Mouse (Mus musculus): ENCODE measurements around the gene Hist1h2ak. TPM values are rescaled to one million over a fixed set of nuclear protein-coding genes. Genes with fewer than 3 reads are reported as not detected.
"Not testable (repeated sequence)": the region's sequence is repeated elsewhere in the genome, so short reads cannot be mapped to it uniquely, and the experiment has no call there.

Hist1h2ak gene
- polyA plus RNA-seq, 1 experiment = 123 TPM

DNA sequence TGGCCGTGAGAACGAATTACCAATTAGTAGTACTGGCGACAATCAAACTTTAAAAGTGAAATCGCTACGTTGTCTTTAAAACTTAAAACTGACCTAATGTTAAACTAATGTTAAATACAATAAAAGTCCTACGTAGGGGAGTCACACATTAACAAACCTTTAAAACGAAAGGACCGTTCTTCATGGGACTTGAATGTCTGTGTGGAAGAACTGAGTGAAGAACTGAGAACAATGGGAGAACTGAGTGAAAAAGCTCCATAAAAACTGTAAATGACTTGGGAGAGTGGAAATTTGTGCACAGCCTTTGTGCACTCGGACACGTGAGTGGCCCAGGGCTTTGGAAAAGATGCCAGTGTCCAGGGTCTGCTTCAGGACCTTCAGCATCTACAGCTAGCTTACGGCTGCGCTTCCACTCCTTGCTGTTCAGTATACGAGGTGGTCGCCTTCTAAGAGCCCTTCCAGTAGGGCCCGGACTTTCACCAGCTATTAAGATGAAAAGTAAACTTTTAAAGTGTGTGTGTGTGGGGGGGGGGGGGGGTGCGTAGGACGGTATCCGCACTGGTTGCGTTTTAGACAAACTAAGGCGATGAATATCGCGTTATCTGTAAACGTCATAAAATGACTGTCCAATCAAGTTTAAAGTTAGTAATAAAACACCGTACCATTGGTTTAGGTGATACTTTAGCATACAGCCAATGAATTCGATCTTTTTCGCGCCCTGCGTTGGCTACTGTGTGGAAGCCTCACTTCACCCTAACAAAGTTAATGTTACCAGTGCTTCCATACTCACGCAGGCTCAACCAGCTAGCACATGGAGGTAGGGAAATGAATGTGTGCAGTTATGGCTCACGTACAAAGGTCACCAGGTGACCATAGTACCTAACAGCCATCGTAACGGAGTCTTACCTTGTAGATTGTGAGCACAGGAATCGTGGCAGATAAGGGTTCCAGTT lies 25.5 kb upstream of the Hist1h2ak start:
- Histone ChIP-seq H3K27me3 (ENCODE audit: control insufficient read depth) (no peaks in the 10 kb centered on the region), H3K36me3 (ENCODE audit: control insufficient read depth) (peaks cover 34% of the 10 kb centered on the region), H3K9me3 (ENCODE audit: control insufficient read depth, low read length) (peaks cover 2% of the 10 kb centered on the region; the same call in 1 of the 2 replicates), H3K4me1 (ENCODE audit: control insufficient read depth) (peaks cover 73% of the 10 kb centered on the region), H3K4me3 (replicated peaks) (peak overlapping the region; percentile 88)
- TF ChIP-seq GATA1 (IDR thresholded peaks at IDR 0.05; ENCODE audit: low read length) = no peak
- TF ChIP-seq TAL1 (IDR thresholded peaks at IDR 0.05; ENCODE audit: low read length) = no peak

DNA sequence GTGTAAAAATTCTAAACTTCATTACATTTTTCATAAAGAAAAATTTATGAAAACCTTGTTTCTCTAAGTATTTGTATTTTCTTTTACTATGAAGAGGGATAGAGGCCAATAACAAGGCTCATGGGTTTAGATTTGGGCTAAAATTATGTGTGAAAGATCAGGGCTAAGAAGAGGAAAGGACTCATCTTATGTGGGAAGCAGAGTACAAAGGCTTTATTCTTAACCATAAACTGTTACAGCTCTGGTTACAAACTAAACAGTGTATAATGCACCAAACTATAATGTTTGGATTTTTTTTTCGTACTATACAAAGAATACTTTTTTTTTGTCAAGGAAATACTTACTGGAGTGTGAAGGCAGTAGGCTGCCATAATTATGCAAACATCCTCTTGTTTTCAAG lies 2.1 kb upstream of the Hist1h2ak start:
- Histone ChIP-seq H3K9me3 (ENCODE audit: control insufficient read depth, low read length) (no peaks in the 10 kb centered on the region), H3K4me3 (replicated peaks) (peak overlapping the region; percentile 65), H3K36me3 (ENCODE audit: control insufficient read depth) (peaks cover 7% of the 10 kb centered on the region), H3K4me1 (ENCODE audit: control insufficient read depth) (peaks cover 47% of the 10 kb centered on the region), H3K27me3 (ENCODE audit: control insufficient read depth) (no peaks in the 10 kb centered on the region)
- TF ChIP-seq TAL1 (IDR thresholded peaks at IDR 0.05; ENCODE audit: low read length) (no peak), GATA1 (IDR thresholded peaks at IDR 0.05; ENCODE audit: low read length) (no peak)

DNA sequence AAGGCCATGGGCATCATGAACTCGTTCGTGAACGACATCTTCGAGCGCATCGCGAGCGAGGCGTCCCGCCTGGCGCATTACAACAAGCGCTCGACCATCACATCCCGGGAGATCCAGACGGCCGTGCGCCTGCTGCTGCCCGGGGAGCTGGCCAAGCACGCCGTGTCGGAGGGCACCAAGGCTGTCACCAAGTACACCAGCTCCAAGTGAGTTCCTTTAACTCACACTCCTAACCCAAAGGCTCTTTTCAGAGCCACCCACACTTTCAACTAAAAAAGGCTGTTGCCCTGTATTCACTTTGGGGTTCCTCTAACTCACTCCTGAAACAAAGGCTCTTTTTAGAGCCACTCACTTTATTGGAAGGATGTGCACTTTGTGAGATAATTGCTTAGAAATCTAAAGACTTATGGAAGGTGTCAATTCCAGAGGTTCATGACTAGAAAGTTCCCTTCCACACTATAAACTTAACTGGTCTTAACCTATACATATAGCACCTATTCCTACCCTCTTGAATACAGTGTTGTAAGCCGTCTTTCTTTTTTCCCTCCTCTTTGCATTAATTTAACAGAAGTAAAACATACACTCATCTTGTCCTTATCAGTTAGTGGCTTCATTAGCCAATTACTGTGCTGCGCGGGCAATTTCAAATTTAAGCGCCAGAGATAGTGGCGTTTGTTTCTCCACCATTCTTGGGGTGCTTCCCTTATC lies 821 bp upstream of the Hist1h2ak start:
- not testable (repeated sequence) for H3K27me3 ChIP-seq (ENCODE audit: control insufficient read depth); H3K9me3 ChIP-seq (ENCODE audit: control insufficient read depth, low read length); H3K36me3 ChIP-seq (ENCODE audit: control insufficient read depth)
- Histone ChIP-seq H3K4me1 (ENCODE audit: control insufficient read depth) (peaks cover 49% of the 10 kb centered on the region), H3K4me3 (replicated peaks) (peak overlapping the region; percentile 65)
- peak; percentile 89 for TF ChIP-seq GATA1 (IDR thresholded peaks at IDR 0.05; ENCODE audit: low read length)

DNA sequence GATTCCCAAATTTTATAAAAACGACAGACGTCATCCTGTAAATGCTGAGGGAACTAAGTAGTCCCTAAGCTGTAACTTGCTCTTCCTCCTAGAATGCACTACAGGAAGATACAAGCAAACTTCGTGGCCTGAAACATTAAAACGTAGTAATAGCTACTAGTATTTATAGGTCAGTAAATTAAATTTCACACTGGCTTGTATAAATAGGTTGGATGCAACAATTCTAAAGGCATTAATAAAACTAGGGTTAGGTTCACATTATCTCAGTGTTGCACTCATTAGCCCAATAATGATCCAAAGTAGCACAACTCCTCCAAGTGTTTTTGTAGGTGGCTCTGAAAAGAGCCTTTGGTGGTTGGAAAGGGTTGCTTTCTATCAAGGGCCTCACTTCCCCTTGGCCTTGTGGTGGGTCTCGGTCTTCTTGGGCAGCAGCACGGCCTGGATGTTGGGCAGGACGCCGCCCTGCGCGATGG lies 540 bp downstream of the Hist1h2ak start:
- Histone ChIP-seq H3K4me1 (ENCODE audit: control insufficient read depth) (peaks cover 54% of the 10 kb centered on the region), H3K36me3 (ENCODE audit: control insufficient read depth) (peaks cover 19% of the 10 kb centered on the region), H3K4me3 (replicated peaks) (peak overlapping the region; percentile 64), H3K9me3 (ENCODE audit: control insufficient read depth, low read length) (no peaks in the 10 kb centered on the region), H3K27me3 (ENCODE audit: control insufficient read depth) (no peaks in the 10 kb centered on the region)
- TF ChIP-seq GATA1 (IDR thresholded peaks at IDR 0.05; ENCODE audit: low read length) = no peak
- no peak for TF ChIP-seq TAL1 (IDR thresholded peaks at IDR 0.05; ENCODE audit: low read length)

DNA sequence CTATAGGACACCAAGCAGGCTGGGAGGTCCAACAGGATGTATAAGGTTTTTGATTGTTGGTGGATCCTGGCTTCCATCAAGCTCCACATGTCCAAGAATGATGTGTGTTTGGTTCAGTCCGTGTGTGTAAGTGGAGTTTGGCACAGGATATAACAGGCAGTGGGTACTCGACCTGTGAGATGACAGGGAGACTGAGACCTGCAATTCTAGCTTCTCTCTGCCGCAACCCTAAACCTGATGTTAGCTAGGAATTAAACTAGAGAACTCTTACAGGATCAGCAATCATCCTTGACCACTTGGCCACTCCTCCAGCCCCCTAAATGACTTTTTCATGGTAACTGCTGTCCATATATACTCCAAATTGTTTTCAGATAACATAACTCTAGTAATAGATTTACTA lies 1.3 kb downstream of the Hist1h2ak start:
- Histone ChIP-seq H3K36me3 (ENCODE audit: control insufficient read depth) (peaks cover 21% of the 10 kb centered on the region), H3K27me3 (ENCODE audit: control insufficient read depth) (no peaks in the 10 kb centered on the region), H3K4me3 (replicated peaks) (peak overlapping the region; percentile 64), H3K4me1 (ENCODE audit: control insufficient read depth) (peaks cover 58% of the 10 kb centered on the region), H3K9me3 (ENCODE audit: control insufficient read depth, low read length) (no peaks in the 10 kb centered on the region)
- TF ChIP-seq TAL1 (IDR thresholded peaks at IDR 0.05; ENCODE audit: low read length) (no peak), GATA1 (IDR thresholded peaks at IDR 0.05; ENCODE audit: low read length) (no peak)

DNA sequence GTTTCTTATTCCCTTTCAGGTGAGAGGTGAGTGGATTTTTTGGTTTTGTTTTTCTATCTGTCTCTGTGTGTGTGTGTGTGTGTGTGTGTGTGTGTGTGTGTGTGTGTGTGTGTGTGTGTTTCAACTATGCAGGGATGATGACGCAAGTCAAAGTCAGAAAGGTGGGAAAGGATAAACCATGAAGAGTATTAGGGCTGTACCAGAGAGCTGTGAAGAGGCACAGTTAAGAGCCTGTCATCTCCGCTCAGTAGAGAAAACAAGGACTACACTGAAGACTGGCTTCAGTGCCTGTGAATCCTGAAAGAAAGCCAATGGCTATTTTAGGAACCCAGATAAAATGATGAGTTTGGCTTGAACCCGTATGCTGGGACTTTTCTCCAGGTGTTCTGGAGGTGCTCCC lies 1.8 kb downstream of the Hist1h2ak start:
- Histone ChIP-seq H3K27me3 (ENCODE audit: control insufficient read depth) (no peaks in the 10 kb centered on the region), H3K36me3 (ENCODE audit: control insufficient read depth) (peaks cover 23% of the 10 kb centered on the region), H3K9me3 (ENCODE audit: control insufficient read depth, low read length) (no peaks in the 10 kb centered on the region), H3K4me1 (ENCODE audit: control insufficient read depth) (peaks cover 60% of the 10 kb centered on the region), H3K4me3 (replicated peaks) (peak overlapping the region; percentile 64)
- TF ChIP-seq TAL1 (IDR thresholded peaks at IDR 0.05; ENCODE audit: low read length) (no peak), GATA1 (IDR thresholded peaks at IDR 0.05; ENCODE audit: low read length) (no peak)

DNA sequence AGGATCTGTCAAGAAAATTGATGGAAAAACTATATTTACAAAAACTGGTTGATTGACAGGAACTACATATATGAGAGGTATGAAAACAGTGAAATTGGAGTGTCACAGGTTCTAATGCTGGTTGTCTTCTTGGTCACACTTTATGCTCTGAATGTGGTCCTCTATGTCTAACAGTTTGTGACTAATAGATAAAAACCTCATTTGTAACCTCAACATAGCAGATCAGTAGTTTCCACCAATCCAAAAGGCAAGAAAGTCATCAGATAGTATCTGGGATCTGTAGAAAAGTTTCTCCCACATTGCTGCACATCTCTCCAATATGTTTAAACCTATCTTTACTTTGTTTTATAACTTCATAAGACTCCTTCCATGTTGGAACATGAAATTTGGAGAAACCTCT lies 2.2 kb downstream of the Hist1h2ak start:
- peak overlapping the region; percentile 64 for H3K4me3 ChIP-seq (replicated peaks)
- peaks cover 60% of the 10 kb centered on the region for H3K4me1 ChIP-seq (ENCODE audit: control insufficient read depth)
- TF ChIP-seq GATA1 (IDR thresholded peaks at IDR 0.05; ENCODE audit: low read length) (no peak), TAL1 (IDR thresholded peaks at IDR 0.05; ENCODE audit: low read length) (no peak)
- peaks cover 25% of the 10 kb centered on the region for H3K36me3 ChIP-seq (ENCODE audit: control insufficient read depth)
- no peaks in the 10 kb centered on the region for H3K27me3 ChIP-seq (ENCODE audit: control insufficient read depth)
- H3K9me3 ChIP-seq (ENCODE audit: control insufficient read depth, low read length) = no peaks in the 10 kb centered on the region

DNA sequence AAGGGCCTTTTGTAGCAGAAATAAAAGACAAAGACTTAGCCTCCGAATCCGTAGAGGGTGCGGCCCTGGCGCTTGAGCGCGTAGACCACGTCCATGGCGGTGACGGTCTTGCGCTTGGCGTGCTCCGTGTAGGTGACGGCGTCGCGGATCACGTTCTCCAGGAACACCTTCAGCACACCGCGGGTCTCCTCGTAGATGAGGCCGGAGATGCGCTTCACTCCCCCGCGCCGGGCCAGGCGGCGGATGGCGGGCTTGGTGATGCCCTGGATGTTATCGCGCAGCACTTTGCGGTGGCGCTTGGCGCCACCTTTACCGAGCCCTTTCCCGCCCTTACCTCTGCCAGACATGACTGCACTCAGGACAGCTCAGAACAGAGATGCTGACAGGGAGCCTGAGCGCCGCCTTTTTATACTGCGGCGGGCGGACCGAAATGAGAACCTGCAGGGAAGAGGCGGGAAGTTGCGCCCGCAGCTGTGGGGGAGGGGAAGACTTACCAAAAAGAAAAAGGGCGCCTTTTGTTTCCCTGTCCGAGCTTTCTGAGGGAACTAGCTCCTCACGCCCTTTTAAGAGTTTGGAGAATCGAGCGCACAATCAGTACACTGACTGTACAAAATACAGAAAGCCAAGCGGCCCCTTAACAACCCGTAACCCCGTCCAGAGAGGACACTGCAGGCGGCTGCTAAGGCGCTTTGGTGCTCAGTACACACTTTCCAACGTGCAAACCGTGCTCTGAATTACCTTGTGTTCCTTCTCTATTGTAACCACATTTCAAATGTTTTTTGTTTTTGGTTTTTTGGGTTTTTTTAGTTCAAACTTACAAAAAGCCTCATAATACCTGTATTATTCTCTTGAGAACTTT lies 3.2 kb downstream of the Hist1h2ak start, which contains the start of gene Hist1h4k:
TSS of gene Hist1h4k (minus strand) at position 347 of the 859 bp plus-strand sequence.
- peaks cover 35% of the 10 kb centered on the region for H3K36me3 ChIP-seq (ENCODE audit: control insufficient read depth)
- H3K9me3 ChIP-seq (ENCODE audit: control insufficient read depth, low read length); H3K27me3 ChIP-seq (ENCODE audit: control insufficient read depth): not testable (repeated sequence)
- peak within 1 kb of the TSS; percentile 68 for H3K4me3 ChIP-seq (replicated peaks)
- H3K4me1 ChIP-seq (ENCODE audit: control insufficient read depth) = peaks cover 61% of the 10 kb centered on the region
